Mouse (Mus musculus) limb, embryonic 14.5 days (tissue): ENCODE measurements at regions not wholly inside any gene's neighbourhood (a gene's known extent, or its start where the extent isn't known, plus 50 kb on each side); places are given as distances from the start of the nearest gene placed in this dataset.

Source experiments
- ATAC-seq: fragments of 200-750 bp; cut with Nextera tagmentation; 2 replicates; pipeline ENCODE4 v1.8.0; 2017; ENCODE audit warnings: low read depth, moderate number of reproducible peaks, moderate TSS enrichment; ENCODE audit not compliant: low FRiP score
- DNase-seq: peaks from one replicate; pipeline ENCODE4 v3.0.0-alpha.2; 2015; ENCODE audit warnings: low spot score
- H3K27ac ChIP-seq: fragments of 300-500 bp; sonication (generic); replicated peaks from 2 replicates; pipeline ENCODE4 v1.5.1; 2014; ENCODE audit warnings: low read depth, mild to moderate bottlenecking, low read length, moderate library complexity, mixed read lengths
- H3K27me3 ChIP-seq: fragments of 300-500 bp; sonication (generic); 2 replicates; pipeline ENCODE4 v1.6.1; 2014; ENCODE audit warnings: low read length, mixed read lengths; ENCODE audit not compliant: control insufficient read depth, insufficient read depth
- H3K36me3 ChIP-seq: fragments of 300-500 bp; sonication (generic); 2 replicates; pipeline ENCODE4 v1.6.1; 2014; ENCODE audit warnings: mild to moderate bottlenecking, low read length, moderate library complexity, mixed read lengths; ENCODE audit not compliant: control insufficient read depth, insufficient read depth
- H3K4me1 ChIP-seq: fragments of 300-500 bp; sonication (generic); 2 replicates; pipeline ENCODE4 v1.6.1; 2014; ENCODE audit warnings: antibody characterized with exemption, low read length, mixed read lengths; ENCODE audit not compliant: control insufficient read depth, insufficient read depth
- H3K4me2 ChIP-seq: fragments of 300-500 bp; sonication (generic); replicated peaks from 2 replicates; pipeline ENCODE4 v1.6.1; 2014; ENCODE audit warnings: low read depth, mild to moderate bottlenecking, low read length, moderate library complexity; ENCODE audit not compliant: severe bottlenecking
- H3K4me3 ChIP-seq: fragments of 300-500 bp; sonication (generic); replicated peaks from 2 replicates; pipeline ENCODE4 v1.5.1; 2014; ENCODE audit warnings: low read length
- H3K9ac ChIP-seq: fragments of 300-500 bp; sonication (generic); 2 replicates; pipeline ENCODE4 v1.6.1; 2014; ENCODE audit warnings: mild to moderate bottlenecking, low read depth, low read length, moderate library complexity; ENCODE audit not compliant: severe bottlenecking
- H3K9me3 ChIP-seq: fragments of 300-500 bp; sonication (generic); 2 replicates; pipeline ENCODE4 v1.6.1; 2016; ENCODE audit warnings: low read length; ENCODE audit not compliant: control insufficient read depth
- POLR2A ChIP-seq: fragments of 200-500 bp; IDR thresholded peaks from 2 replicates; pipeline ENCODE4 v1.8.0; 2012; ENCODE audit warnings: inconsistent platforms, mild to moderate bottlenecking, moderate library complexity, borderline replicate concordance; ENCODE audit not compliant: insufficient read depth, insufficient read length; ENCODE audit errors: extremely low read depth
- WGBS: fragments of 180-500 bp; shearing (Covaris S2); extraction: QIAGEN DNeasy Blood & Tissue Kit; methylation state at CpG from one replicate; pipeline ENCODE4 v1.1.7; 2014; 5-methylcytosine and 5-hydroxymethylcytosine counted together

- H3K4me2 ChIP-seq = no peak overlapping the region
- no peak overlapping the region for H3K4me3 ChIP-seq
- no peaks in the 10 kb centered on the region for H3K9me3 ChIP-seq
- DNase-seq (no peak), ATAC-seq (no peak)
- H3K27ac ChIP-seq = no peak overlapping the region
- peaks cover 19% of the 10 kb centered on the region for H3K4me1 ChIP-seq
- no peaks in the 10 kb centered on the region for H3K27me3 ChIP-seq
- no peak for TF ChIP-seq POLR2A
- 64% methylated on average over 5 of the region's 5 CpGs for WGBS
- H3K9ac ChIP-seq = no peak overlapping the region
- no peaks in the 10 kb centered on the region for H3K36me3 ChIP-seq
Measured at GRCm38 (mm10) chr10:96956449-96956834, 339.6 kb downstream of the Btg1 start.

GRCm38 (mm10) chr10:96957019-96957418, 340.2 kb downstream of the Btg1 start:
- ATAC-seq = no peak

GRCm38 (mm10) chr10:96969825-96970224, 353.0 kb downstream of the Btg1 start:
- Histone ChIP-seq H3K4me1 (no peaks in the 10 kb centered on the region), H3K4me3 (no peak overlapping the region), H3K27ac (no peak overlapping the region), H3K27me3 (no peaks in the 10 kb centered on the region), H3K36me3 (no peaks in the 10 kb centered on the region), H3K4me2 (no peak overlapping the region), H3K9me3 (no peaks in the 10 kb centered on the region), H3K9ac (no peak overlapping the region)
- 97% methylated on average over 1 of the region's 1 CpGs for WGBS
- TF ChIP-seq POLR2A = no peak
- DNase-seq = no peak
- ATAC-seq = no peak

More at GRCm38 (mm10) chr10:96957019-96957418, 340.2 kb downstream of the Btg1 start:
- 54% methylated on average over 2 of the region's 2 CpGs for WGBS
- Histone ChIP-seq H3K9me3 (no peaks in the 10 kb centered on the region), H3K36me3 (no peaks in the 10 kb centered on the region), H3K9ac (no peak overlapping the region), H3K27ac (no peak overlapping the region), H3K27me3 (no peaks in the 10 kb centered on the region), H3K4me3 (no peak overlapping the region), H3K4me1 (peaks cover 19% of the 10 kb centered on the region), H3K4me2 (no peak overlapping the region)
- TF ChIP-seq POLR2A = no peak
- no peak for DNase-seq

- no peak overlapping the region for H3K4me2 ChIP-seq
- TF ChIP-seq POLR2A = no peak
- no peak overlapping the region for H3K27ac ChIP-seq
- H3K9me3 ChIP-seq = no peaks in the 10 kb centered on the region
- WGBS = 89% methylated on average over 4 of the region's 4 CpGs
- DNase-seq (no peak), ATAC-seq (no peak)
- H3K4me3 ChIP-seq = no peak overlapping the region
- no peak overlapping the region for H3K9ac ChIP-seq
- no peaks in the 10 kb centered on the region for H3K4me1 ChIP-seq
- no peaks in the 10 kb centered on the region for H3K27me3 ChIP-seq
- H3K36me3 ChIP-seq = no peaks in the 10 kb centered on the region
Measured at GRCm38 (mm10) chr10:96970737-96971136, 353.9 kb downstream of the Btg1 start.

- Histone ChIP-seq H3K9ac (no peak overlapping the region), H3K27me3 (no peaks in the 10 kb centered on the region), H3K4me2 (no peak overlapping the region), H3K9me3 (no peaks in the 10 kb centered on the region), H3K36me3 (no peaks in the 10 kb centered on the region), H3K4me1 (no peaks in the 10 kb centered on the region), H3K4me3 (no peak overlapping the region), H3K27ac (no peak overlapping the region)
- ATAC-seq = no peak
- WGBS = 80% methylated on average over 3 of the region's 3 CpGs
- DNase-seq = no peak
- TF ChIP-seq POLR2A = no peak
Measured at GRCm38 (mm10) chr10:96971810-96972209, 355.0 kb downstream of the Btg1 start.

GRCm38 (mm10) chr10:96974326-96974977, 357.6 kb downstream of the Btg1 start:
- no peaks in the 10 kb centered on the region for H3K36me3 ChIP-seq
- H3K4me2 ChIP-seq = no peak overlapping the region
- no peak overlapping the region for H3K4me3 ChIP-seq
- H3K27ac ChIP-seq = no peak overlapping the region
- H3K9ac ChIP-seq = no peak overlapping the region
- TF ChIP-seq POLR2A = no peak
- 54% methylated on average over 2 of the region's 2 CpGs for WGBS
- H3K4me1 ChIP-seq = no peaks in the 10 kb centered on the region
- no peaks in the 10 kb centered on the region for H3K27me3 ChIP-seq
- no peaks in the 10 kb centered on the region for H3K9me3 ChIP-seq
- DNase-seq (no peak), ATAC-seq (no peak)
